Mouse (Mus musculus) bone marrow, adult 2 months (tissue): Measurements from ENCODE around the gene Vegfc. TPM values are rescaled to one million over a fixed set of nuclear protein-coding genes. Genes with fewer than 3 reads are reported as not detected.

ENCODE experiments used
- H3K27ac ChIP-seq: fragments of 200-500 bp; 2 replicates; pipeline ENCODE4 v1.5.1; 2012; ENCODE audit warnings: low read depth, mild to moderate bottlenecking, control low read depth, inconsistent platforms, low read length; ENCODE audit not compliant: control insufficient read depth, poor library complexity, insufficient read depth
- H3K4me1 ChIP-seq: fragments of 200-500 bp; 2 replicates; pipeline ENCODE4 v1.6.1; 2011; ENCODE audit warnings: low read length; ENCODE audit not compliant: control insufficient read depth, insufficient read depth
- H3K4me3 ChIP-seq: fragments of 200-500 bp; replicated peaks from 2 replicates; pipeline ENCODE3; 2011; ENCODE audit warnings: mild to moderate bottlenecking, low read depth, low read length, control low read depth; ENCODE audit not compliant: control insufficient read depth
- CTCF ChIP-seq: fragments of 200-500 bp; IDR thresholded peaks from 2 replicates; pipeline ENCODE4 v1.5.1; 2011; ENCODE audit warnings: low read length, control low read depth; ENCODE audit not compliant: control insufficient read depth, insufficient read depth
- POLR2A ChIP-seq: fragments of 200-500 bp; IDR thresholded peaks from 2 replicates; pipeline ENCODE4 v1.6.1; 2011; ENCODE audit warnings: low read depth, mild to moderate bottlenecking, control low read depth, low read length, borderline replicate concordance; ENCODE audit not compliant: control insufficient read depth
- WGBS: fragments of 180-500 bp; shearing (Covaris S2); methylation state at CpG from one replicate; pipeline ENCODE4 v1.1.7; 2018; 5-methylcytosine and 5-hydroxymethylcytosine counted together
- polyA plus RNA-seq: library from polyadenylated mRNA; stranded (reverse); fragments of >200 nt; gene quantifications from 2 replicates; pipeline ENCODE4 v1.2.4, GENCODE M21; 2011; ENCODE audit warnings: low replicate concordance; ENCODE audit not compliant: missing spikeins, insufficient read depth, insufficient read length

The Vegfc gene
- 1.7 and 3.9 TPM in 2 replicates for polyA plus RNA-seq

- Histone ChIP-seq H3K27ac (peak within 1 kb of the TSS; percentile 39; the same call in 1 of the 2 replicates), H3K4me1 (no peaks in the 10 kb centered on the region), H3K4me3 (peak within 1 kb of the TSS; percentile 71)
- WGBS: 1% methylated on average over 78 of the region's 79 CpGs
- TF ChIP-seq POLR2A (no peak), CTCF (no peak)
Measured at GRCm38 (mm10) chr8:54077271-54078120, at the start of gene Vegfc. Gene Vegfc (plus strand): TSS chr8:54077606.

- H3K27ac ChIP-seq: no peak overlapping the region
- WGBS: 87% methylated on average over 1 of the region's 1 CpGs
- H3K4me1 ChIP-seq: no peaks in the 10 kb centered on the region
- no peak for TF ChIP-seq POLR2A
- H3K4me3 ChIP-seq: no peak overlapping the region
Measured at GRCm38 (mm10) chr8:54034584-54034983, 42.8 kb upstream of the Vegfc start.

- WGBS: 56% methylated on average over 1 of the region's 1 CpGs
- TF ChIP-seq POLR2A (no peak), CTCF (no peak)
- Histone ChIP-seq H3K4me1 (no peaks in the 10 kb centered on the region), H3K27ac (no peak overlapping the region), H3K4me3 (no peak overlapping the region)
Measured at GRCm38 (mm10) chr8:54042601-54043000, 34.8 kb upstream of the Vegfc start.

- Histone ChIP-seq H3K27ac (no peak overlapping the region), H3K4me1 (no peaks in the 10 kb centered on the region), H3K4me3 (no peak overlapping the region)
- 88% methylated on average over 1 of the region's 1 CpGs for WGBS
- TF ChIP-seq CTCF (no peak), POLR2A (no peak)
Measured at GRCm38 (mm10) chr8:54043468-54043867, 33.9 kb upstream of the Vegfc start.

GRCm38 (mm10) chr8:54053210-54053609, 24.2 kb upstream of the Vegfc start:
- 57% methylated on average over 1 of the region's 1 CpGs for WGBS
- TF ChIP-seq CTCF (no peak), POLR2A (no peak)
- Histone ChIP-seq H3K4me1 (no peaks in the 10 kb centered on the region), H3K4me3 (no peak overlapping the region), H3K27ac (no peak overlapping the region)

DNA sequence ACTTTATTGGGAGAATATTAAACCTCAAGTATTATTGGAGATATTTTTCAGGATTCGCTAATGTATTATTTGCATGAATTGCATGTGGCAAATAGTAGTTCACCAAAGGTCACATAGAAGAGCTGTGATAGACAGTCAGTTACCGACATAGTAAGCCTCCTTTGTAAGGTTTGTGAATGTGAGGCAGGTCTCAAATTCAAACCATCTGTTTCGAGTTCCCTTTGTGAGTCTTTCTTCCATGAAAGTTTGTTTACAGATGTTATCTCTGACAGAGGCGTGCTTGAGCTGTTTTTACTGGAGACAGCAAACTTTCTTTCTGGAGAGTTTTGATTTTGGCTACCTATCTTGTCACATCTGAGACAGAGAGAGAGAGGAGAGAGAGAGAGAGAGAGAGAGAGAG, 11.9 kb upstream of the Vegfc start:
- TF ChIP-seq CTCF (no peak), POLR2A (no peak)
- WGBS: 69% methylated on average over 4 of the region's 4 CpGs
- H3K27ac ChIP-seq: no peak overlapping the region
- no peaks in the 10 kb centered on the region for H3K4me1 ChIP-seq
- no peak overlapping the region for H3K4me3 ChIP-seq

GRCm38 (mm10) chr8:54076301-54076700, 1.1 kb upstream of the Vegfc start:
- H3K27ac ChIP-seq: no peak overlapping the region
- TF ChIP-seq CTCF (no peak), POLR2A (no peak)
- no peaks in the 10 kb centered on the region for H3K4me1 ChIP-seq
- no peak overlapping the region for H3K4me3 ChIP-seq
- 62% methylated on average over 1 of the region's 1 CpGs for WGBS

- TF ChIP-seq CTCF: peak; percentile 11; the same call in 1 of the 2 replicates
- TF ChIP-seq POLR2A: no peak
- Histone ChIP-seq H3K27ac (no peak overlapping the region), H3K4me3 (peak overlapping the region; percentile 41), H3K4me1 (no peaks in the 10 kb centered on the region)
- WGBS: 2% methylated on average over 28 of the region's 28 CpGs
Measured at GRCm38 (mm10) chr8:54076791-54077270, 575 bp upstream of the Vegfc start.
